Mouse (Mus musculus): ENCODE measurements around the gene Gtf3c2. TPM values are rescaled to one million over a fixed set of nuclear protein-coding genes. Genes with fewer than 3 reads are reported as not detected.
"Not testable (repeated sequence)": the region's sequence is repeated elsewhere in the genome, so short reads cannot be mapped to it uniquely, and the experiment has no call there.

Gene Gtf3c2
- 72.1 and 83.7 TPM in 2 replicates for total RNA-seq (2015)
- total RNA-seq (2017): 46.9 and 63.5 TPM in 2 replicates

- ATAC-seq (replicated peaks; ENCODE audit: poor library complexity): peak; percentile 86
These were observed at the start of gene Gtf3c2, which contains the start of gene Gm29609 for GRCm38 (mm10) chr5:31179766-31180630. TSS of gene Gtf3c2 (minus strand) at chr5:31180144. TSS of gene Gm29609 (minus strand) at chr5:31179911.

GRCm38 (mm10) chr5:31226641-31227040 lies 46.7 kb upstream of the Gtf3c2 start:
- no peak for ATAC-seq (replicated peaks; ENCODE audit: poor library complexity)

GRCm38 (mm10) chr5:31222696-31223095 lies 42.8 kb upstream of the Gtf3c2 start:
- ATAC-seq (replicated peaks; ENCODE audit: poor library complexity): no peak

DNA sequence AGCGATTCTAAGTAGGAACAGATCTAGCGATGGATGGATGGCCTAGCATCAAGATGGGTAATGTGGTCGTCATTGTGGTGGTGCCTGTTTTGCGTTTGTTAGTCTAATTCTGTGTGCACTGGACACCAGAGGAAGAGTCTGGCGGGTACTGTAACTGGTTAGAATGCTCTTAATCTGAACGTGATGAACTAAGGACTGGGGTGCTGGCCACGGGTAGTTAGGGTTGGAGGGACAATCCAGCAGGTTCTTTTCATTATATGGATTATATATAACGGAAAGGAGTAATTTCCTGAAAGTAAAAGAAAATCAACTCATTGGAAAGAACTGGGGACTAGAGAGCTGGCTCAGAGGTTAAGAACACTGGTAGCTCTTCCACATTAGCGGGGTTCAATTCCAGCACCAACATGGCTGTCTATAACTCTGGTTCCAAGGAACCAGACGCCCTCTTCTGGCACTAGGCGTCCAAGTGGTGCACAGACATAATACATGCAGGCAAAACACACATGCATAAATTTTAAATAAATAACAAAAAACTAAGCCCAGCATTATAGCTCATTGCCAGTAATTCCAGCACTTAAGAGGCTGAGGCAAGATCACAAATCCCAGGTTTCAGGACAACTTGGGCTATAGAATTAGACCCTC lies 41.5 kb upstream of the Gtf3c2 start:
- ATAC-seq (replicated peaks; ENCODE audit: poor library complexity): peak; percentile 40

GRCm38 (mm10) chr5:31220448-31221303 lies 40.7 kb upstream of the Gtf3c2 start, which contains the start of gene Ppm1g:
TSS of gene Ppm1g (minus strand) at chr5:31220687.
- peak; percentile 89 for ATAC-seq (replicated peaks; ENCODE audit: poor library complexity)

- peak; percentile 7; the same call in 1 of the 2 replicates for ATAC-seq (replicated peaks; ENCODE audit: poor library complexity)
These were observed 40.0 kb upstream of the Gtf3c2 start for GRCm38 (mm10) chr5:31219911-31220447.

DNA sequence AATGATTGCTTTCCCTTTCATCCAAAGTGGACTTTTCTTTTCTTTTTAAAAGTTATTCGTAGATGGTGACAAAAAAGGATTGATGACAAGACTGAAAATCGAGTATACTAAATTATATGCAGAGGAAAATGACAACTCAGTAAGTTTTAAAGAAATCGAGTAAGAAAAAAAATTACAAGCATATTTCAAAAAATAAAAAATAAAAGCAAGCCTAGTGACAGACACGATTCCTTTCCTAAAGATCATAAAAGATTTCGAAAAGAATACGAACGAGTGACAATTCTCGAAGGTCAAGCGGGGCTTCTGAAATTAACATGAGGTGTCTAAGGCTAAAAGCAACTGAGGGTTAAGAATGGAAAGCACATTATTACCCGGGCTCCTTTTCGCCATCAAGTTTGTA lies 39.5 kb upstream of the Gtf3c2 start:
- no peak for ATAC-seq (replicated peaks; ENCODE audit: poor library complexity)

DNA sequence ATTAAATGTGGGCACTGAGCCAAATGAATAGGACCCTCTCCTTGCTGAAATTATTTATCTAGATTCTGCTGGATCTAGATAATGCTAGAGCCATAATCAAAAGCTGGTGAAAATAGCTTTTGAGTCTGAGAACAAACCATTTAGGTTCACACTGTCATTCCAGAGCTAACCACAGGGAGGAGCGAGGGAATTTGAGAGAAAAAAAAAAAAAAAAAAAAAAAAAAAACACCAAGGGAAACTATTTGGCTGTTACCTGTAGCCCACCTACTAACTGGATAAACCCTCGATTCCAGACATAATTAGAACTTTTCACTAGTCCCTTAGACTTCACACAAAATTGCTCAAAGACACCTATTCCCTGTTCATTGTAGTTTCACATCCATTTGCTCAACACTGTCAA lies 39.1 kb upstream of the Gtf3c2 start:
- peak; percentile 24; the same call in 1 of the 2 replicates for ATAC-seq (replicated peaks; ENCODE audit: poor library complexity)

GRCm38 (mm10) chr5:31218294-31218693 lies 38.4 kb upstream of the Gtf3c2 start:
- peak; percentile 40 for ATAC-seq (replicated peaks; ENCODE audit: poor library complexity)

DNA sequence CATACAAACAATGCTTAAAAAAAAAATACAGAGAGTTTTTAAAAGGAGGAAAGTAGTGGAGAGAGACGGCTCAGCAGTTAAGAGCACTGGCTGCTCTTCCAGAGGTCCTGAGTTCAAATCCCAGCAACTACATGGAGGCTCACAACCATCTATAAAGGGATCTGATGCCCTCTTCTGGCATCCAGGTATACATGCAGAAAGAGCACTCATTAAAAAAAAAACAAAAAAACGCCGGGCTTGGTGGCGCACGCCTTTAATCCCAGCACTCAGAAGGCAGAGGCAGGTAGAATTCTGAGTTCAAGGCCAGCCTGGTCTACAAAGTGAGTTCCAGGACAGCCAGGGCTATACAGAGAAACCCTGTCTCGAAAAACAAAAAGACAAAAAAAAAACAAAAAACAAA lies 36.6 kb upstream of the Gtf3c2 start:
- ATAC-seq (replicated peaks; ENCODE audit: poor library complexity): not testable (repeated sequence)

DNA sequence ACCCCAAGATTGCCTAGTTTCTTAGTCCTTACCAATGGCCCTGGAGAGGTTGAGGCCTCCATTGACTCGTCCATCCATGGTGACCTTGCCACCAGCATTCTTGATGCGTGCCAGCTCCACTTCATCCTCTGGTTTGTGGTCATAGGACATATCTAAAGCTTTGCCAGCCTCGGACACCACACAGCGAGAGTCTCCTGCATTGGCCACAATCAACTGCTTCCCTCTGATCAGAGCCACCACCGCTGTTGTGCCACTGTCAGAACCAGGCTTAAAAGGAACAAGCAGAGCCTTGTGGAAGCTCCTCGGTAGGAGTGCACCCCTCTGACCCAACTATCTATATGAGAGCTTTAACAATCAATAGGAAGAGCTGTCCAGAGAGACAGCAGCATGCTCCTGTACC lies 24.5 kb upstream of the Gtf3c2 start:
- ATAC-seq (replicated peaks; ENCODE audit: poor library complexity): no peak

DNA sequence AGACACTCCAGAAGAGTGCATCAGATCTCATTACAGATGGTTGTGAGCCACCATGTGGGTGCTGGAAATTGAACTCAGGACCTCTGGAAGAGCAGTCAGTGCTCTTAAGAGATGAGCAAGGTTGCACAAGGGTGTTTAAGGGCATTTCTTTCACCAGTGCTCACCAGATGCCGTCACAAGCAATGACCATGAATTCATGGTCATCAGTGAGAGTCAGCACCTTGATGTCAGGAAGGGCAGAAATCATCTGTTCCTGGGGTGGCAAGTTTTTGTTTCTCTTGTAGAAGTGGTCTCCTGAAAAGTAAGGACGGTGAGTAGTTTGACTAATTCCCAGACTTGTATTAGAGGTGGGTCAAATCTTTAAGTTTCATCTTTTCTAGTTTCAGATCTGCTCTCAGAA lies 23.9 kb upstream of the Gtf3c2 start:
- no peak for ATAC-seq (replicated peaks; ENCODE audit: poor library complexity)

DNA sequence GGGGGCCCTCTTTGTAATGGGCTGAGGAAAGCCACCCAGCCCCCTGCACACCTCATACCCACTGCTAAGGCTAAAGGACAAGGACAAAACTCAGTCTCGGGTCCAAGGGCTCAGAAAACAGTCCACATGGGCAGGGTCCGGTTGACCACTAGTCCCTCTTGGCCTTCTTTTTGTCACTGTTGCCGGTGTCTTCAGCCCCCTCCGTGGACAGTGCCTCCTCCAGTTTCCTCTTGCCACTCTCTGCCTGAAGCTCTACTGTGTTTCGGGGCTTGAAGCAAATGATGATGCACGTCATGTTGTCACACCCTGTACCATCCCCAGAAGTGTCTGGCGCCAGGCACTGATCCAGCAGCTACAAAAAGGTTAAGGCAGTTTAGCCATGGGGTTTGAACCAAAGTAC lies 23.0 kb upstream of the Gtf3c2 start:
- no peak for ATAC-seq (replicated peaks; ENCODE audit: poor library complexity)

DNA sequence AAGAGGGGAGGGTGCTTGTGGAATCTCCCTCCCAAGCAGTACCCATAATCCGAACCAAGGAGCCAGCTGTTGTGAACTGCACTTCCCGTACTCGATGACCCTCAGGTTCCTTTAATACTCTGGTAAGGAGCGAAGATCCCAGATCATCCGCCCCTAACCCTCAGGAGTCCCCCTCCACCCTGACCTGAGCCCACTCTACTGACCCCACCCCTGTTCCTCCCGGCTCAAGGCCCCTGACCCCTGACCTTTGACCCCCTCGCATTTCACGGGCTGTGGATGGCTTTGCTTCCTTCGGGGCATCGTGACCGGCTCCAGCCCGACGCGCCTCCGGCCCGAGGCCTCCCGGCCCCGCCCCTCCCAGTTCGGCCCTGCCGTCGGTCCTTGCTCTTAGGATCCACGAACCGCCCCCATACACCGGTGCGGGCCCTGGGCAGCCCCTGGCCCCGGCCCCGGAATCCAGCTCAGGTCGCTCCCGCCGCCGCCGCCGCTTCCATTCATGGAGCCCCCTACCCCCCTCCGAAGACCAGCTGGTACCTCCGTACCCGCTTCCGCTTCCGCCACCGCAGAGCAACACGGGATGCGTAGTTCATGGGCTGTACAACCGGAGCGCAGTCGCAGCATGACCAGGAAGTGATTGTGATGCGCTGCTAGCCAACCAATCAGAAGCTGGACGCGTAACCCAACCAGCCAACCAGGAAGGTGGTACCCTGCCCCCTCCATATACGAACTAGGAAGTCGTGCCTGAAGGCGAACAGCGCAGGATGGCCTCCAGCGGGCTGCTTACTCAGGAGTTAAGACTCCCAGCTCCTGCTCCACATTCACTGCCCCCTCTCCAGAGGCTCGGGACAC lies 22.0 kb upstream of the Gtf3c2 start, which contains the start of gene Zfp513:
TSS of gene Zfp513 (minus strand) at position 562 of the 849 bp plus-strand sequence.
- peak; percentile 96 for ATAC-seq (replicated peaks; ENCODE audit: poor library complexity)

- no peak for ATAC-seq (replicated peaks; ENCODE audit: poor library complexity)
These were observed 21.2 kb upstream of the Gtf3c2 start for GRCm38 (mm10) chr5:31201042-31201741.

GRCm38 (mm10) chr5:31200327-31200768 lies 20.4 kb upstream of the Gtf3c2 start:
- ATAC-seq (replicated peaks; ENCODE audit: poor library complexity): no peak

GRCm38 (mm10) chr5:31199893-31200292 lies 19.9 kb upstream of the Gtf3c2 start:
- no peak for ATAC-seq (replicated peaks; ENCODE audit: poor library complexity)

- ATAC-seq (replicated peaks; ENCODE audit: poor library complexity): no peak
These were observed 19.5 kb upstream of the Gtf3c2 start for GRCm38 (mm10) chr5:31199321-31199892.
